Mouse (Mus musculus): ENCODE data around the gene Ccnl2.

Ccnl2 gene

GRCm38 (mm10) chr4:155863001-155863400, 50.7 kb downstream of the Ccnl2 start, which contains the start of gene Tas1r3:
TSS of gene Tas1r3 (minus strand) at chr4:155863362.
- no peak for DNase-seq (ENCODE audit: low spot score in 2 of 2)

GRCm38 (mm10) chr4:155868614-155869298, 56.5 kb downstream of the Ccnl2 start:
- DNase-seq (ENCODE audit: low spot score in 2 of 2), result no peak

- peak; percentile 93 to 94 for DNase-seq (ENCODE audit: low spot score in 2 of 2)
Observed at GRCm38 (mm10) chr4:155869317-155870033, 57.2 kb downstream of the Ccnl2 start, which contains the start of the genes Cptp and Ints11. TSS of gene Cptp (minus strand) at chr4:155869440. TSS of gene Ints11 (plus strand) at chr4:155869546.

DNA sequence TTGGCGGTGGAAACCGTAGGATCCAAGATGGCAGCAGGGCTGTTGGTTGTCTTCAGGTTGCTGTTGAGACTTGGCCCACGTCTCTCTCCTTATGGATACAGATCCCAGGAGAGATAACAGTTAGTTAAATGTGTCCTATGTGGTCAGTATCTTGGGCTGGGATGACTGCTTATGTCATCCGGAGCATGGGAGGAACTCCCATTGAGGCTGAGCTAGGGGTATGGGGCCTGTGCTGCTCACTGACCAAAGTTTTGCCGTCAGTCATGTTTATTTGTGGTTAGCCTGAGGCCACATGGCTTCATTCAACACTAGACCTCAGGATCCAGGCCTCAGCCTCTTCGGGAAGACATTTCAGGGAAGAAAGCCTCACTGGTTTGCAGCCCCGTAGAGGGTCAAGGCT, 59.1 kb downstream of the Ccnl2 start:
- DNase-seq (ENCODE audit: low spot score in 2 of 2), result no peak

Measured in natural killer cell, adult 2 months (primary cell).